In the genomic region with DNA sequence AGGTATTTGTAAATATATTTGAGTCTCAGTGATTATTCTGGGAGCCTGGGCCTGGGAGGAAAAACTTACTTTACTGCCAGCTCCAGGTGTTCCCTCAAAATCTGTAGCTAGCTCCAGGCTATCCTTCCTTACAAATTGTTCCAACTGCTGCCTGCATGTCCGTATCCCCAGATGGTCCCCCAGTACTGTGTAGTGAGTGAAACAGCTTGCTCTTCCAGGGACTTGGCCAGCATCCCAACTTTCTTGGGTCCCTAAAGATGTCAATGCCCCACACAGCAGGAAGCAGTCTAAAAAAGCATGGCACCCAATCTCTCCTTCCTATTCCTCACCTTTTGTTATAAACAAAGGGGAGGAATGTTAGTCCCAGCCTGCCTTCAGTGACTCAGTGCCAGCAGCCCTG, we compare ENCODE assay signal across 17 mouse cellular contexts.
A peak's percentile ranks its signal among the peaks of the same experiment; 100 is the strongest.
DNase-seq lines count a peak whose midpoint lies in the region; ATAC-seq lines count a peak whose summit lies in the region.
"Had no signal": no experiment of that assay in that cellular context is flagged by ENCODE, and none has a peak within 500 bp of the region (broad histone marks: within the 10 kb centered on the region; RNA-seq: fewer than 3 reads in every experiment).

No protein-coding gene starts in this region.

- no peak overlapping the region for H3K4me2 ChIP-seq in forebrain, embryonic 16.5 days (ENCODE audit: low read length)
- H3K4me2 ChIP-seq: heart, embryonic 13.5 days; limb, embryonic 13.5 days had no signal

- H3K27ac ChIP-seq in forebrain, embryonic 16.5 days (ENCODE audit: low read length): no peak overlapping the region
- H3K27ac ChIP-seq: heart, embryonic 13.5 days; kidney, postnatal 0 days; limb, embryonic 13.5 days had no signal

- no peaks in the 10 kb centered on the region for H3K36me3 ChIP-seq in forebrain, embryonic 16.5 days (ENCODE audit: control insufficient read depth, insufficient read depth)
- H3K36me3 ChIP-seq: heart, embryonic 13.5 days; limb, embryonic 13.5 days had no signal

- no peak overlapping the region for H3K4me3 ChIP-seq in forebrain, embryonic 16.5 days (replicated peaks; ENCODE audit: low read length)
- H3K4me3 ChIP-seq: heart, embryonic 13.5 days; limb, embryonic 13.5 days had no signal

- WGBS in forebrain, embryonic 16.5 days: 24% methylated on average over 1 of the region's 1 CpGs

- no peaks in the 10 kb centered on the region for H3K27me3 ChIP-seq in forebrain, embryonic 16.5 days (replicated peaks; ENCODE audit: control insufficient read depth, insufficient read depth, low read length)
- H3K27me3 ChIP-seq: heart, embryonic 13.5 days; limb, embryonic 13.5 days had no signal

- H3K4me1 ChIP-seq in forebrain, embryonic 16.5 days (replicated peaks; ENCODE audit: control insufficient read depth, insufficient read depth, low read length): peaks cover 4% of the 10 kb centered on the region; the same call in 1 of the 2 replicates
- H3K4me1 ChIP-seq: limb, embryonic 13.5 days had no signal

- peak; percentile 65 for ATAC-seq in frontal cortex, adult (ENCODE audit: low TSS enrichment)
- ATAC-seq in forebrain, embryonic 16.5 days: peak; percentile 74
- ATAC-seq: hindbrain, embryonic 16.5 days; midbrain, embryonic 16.5 days had no signal

- no peaks in the 10 kb centered on the region for H3K9me3 ChIP-seq in forebrain, embryonic 16.5 days (ENCODE audit: control insufficient read depth, low read length)
- H3K9me3 ChIP-seq: heart, embryonic 13.5 days; limb, embryonic 13.5 days had no signal

- DNase-seq in frontal cortex, postnatal 25 days (ENCODE audit: low spot score in 2 of 2): no peak
- peak; percentile 50 for DNase-seq in 3T3-L1 (ENCODE audit: low read depth, low spot score)
- peak; percentile 44 to 49 for DNase-seq in layer of hippocampus, postnatal 10 days (ENCODE audit: low spot score in 2 of 2)
- no peak for DNase-seq in urinary bladder, postnatal 36 days (ENCODE audit: low spot score in 2 of 2)
- DNase-seq in gastrocnemius, adult 18-20 months (ENCODE audit: low spot score): no peak
- DNase-seq: heart, postnatal 36 days; kidney, adult 11 months; lung, postnatal 14 days; retina, postnatal 1 day; thymus, postnatal 25 days had no signal

- H3K9ac ChIP-seq in forebrain, embryonic 16.5 days (replicated peaks; ENCODE audit: low read depth, low read length): no peak overlapping the region
- H3K9ac ChIP-seq: heart, embryonic 13.5 days; limb, embryonic 13.5 days had no signal

Comparison
In these comparisons a context has a peak if more than half of its experiments do, and no peak if none do; other contexts are left out.
1. DNase-seq: peak in 3T3-L1 (single experiment) and layer of hippocampus, postnatal 10 days (2 of 2); none in frontal cortex, postnatal 25 days (0 of 2), urinary bladder, postnatal 36 days (0 of 2) and gastrocnemius, adult 18-20 months (single experiment).